Mouse (Mus musculus) midbrain, postnatal 0 days (tissue): ENCODE measurements at regions not wholly inside any gene's neighbourhood (a gene's known extent, or its start where the extent isn't known, plus 50 kb on each side); places are given as distances from the start of the nearest gene placed in this dataset.
"Not testable (repeated sequence)": the region's sequence is repeated elsewhere in the genome, so short reads cannot be mapped to it uniquely, and the experiment has no call there.

Experiments used
- ATAC-seq: fragments of 200-750 bp; cut with Nextera tagmentation; 2 replicates; pipeline ENCODE4 v1.8.0; 2017; ENCODE audit warnings: moderate number of reproducible peaks, mild to moderate bottlenecking, moderate TSS enrichment, moderate library complexity; ENCODE audit not compliant: low FRiP score
- DNase-seq: peaks from one replicate; pipeline ENCODE4 v3.0.0-alpha.2; 2015; ENCODE audit warnings: low spot score
- H3K27ac ChIP-seq: fragments of 300-500 bp; sonication (generic); 2 replicates; pipeline ENCODE4 v1.5.1; 2014; ENCODE audit warnings: low read depth, mild to moderate bottlenecking, low read length, mixed read lengths
- H3K27me3 ChIP-seq: fragments of 300-500 bp; sonication (generic); 2 replicates; pipeline ENCODE4 v1.6.1; 2014; ENCODE audit warnings: low read length, control low read depth, mixed read lengths; ENCODE audit not compliant: insufficient read depth
- H3K36me3 ChIP-seq: fragments of 300-500 bp; sonication (generic); 2 replicates; pipeline ENCODE4 v1.6.1; 2014; ENCODE audit warnings: low read length, control low read depth, mixed read lengths; ENCODE audit not compliant: insufficient read depth
- H3K4me1 ChIP-seq: fragments of 300-500 bp; sonication (generic); 2 replicates; pipeline ENCODE4 v1.6.1; 2014; ENCODE audit warnings: mild to moderate bottlenecking, control low read depth, antibody characterized with exemption, low read length, mixed read lengths; ENCODE audit not compliant: insufficient read depth
- H3K4me2 ChIP-seq: fragments of 300-500 bp; sonication (generic); 2 replicates; pipeline ENCODE4 v1.6.1; 2014; ENCODE audit warnings: low read depth, mild to moderate bottlenecking, low read length, mixed read lengths; ENCODE audit not compliant: poor library complexity, severe bottlenecking
- H3K4me3 ChIP-seq: fragments of 300-500 bp; sonication (generic); 2 replicates; pipeline ENCODE4 v1.5.1; 2014; ENCODE audit warnings: low read depth, mild to moderate bottlenecking, low read length, moderate library complexity
- H3K9ac ChIP-seq: fragments of 300-500 bp; sonication (generic); replicated peaks from 2 replicates; pipeline ENCODE4 v1.6.1; 2014; ENCODE audit warnings: mild to moderate bottlenecking, low read length, moderate library complexity, mixed read lengths; ENCODE audit not compliant: poor library complexity, severe bottlenecking
- H3K9me3 ChIP-seq: fragments of 300-500 bp; sonication (generic); 2 replicates; pipeline ENCODE4 v1.6.1; 2016; ENCODE audit warnings: low read length, control low read depth
- CTCF ChIP-seq: IDR thresholded peaks from 2 replicates; pipeline ENCODE4 v1.5.1; 2016; ENCODE audit warnings: antibody characterized with exemption, mild to moderate bottlenecking
- WGBS: fragments of 180-500 bp; shearing (Covaris S2); extraction: QIAGEN DNeasy Blood & Tissue Kit; methylation state at CpG from one replicate; pipeline ENCODE4 v1.1.7; 2014; 5-methylcytosine and 5-hydroxymethylcytosine counted together

- Histone ChIP-seq H3K4me3 (no peak overlapping the region), H3K27me3 (no peaks in the 10 kb centered on the region), H3K27ac (no peak overlapping the region), H3K9me3 (no peaks in the 10 kb centered on the region), H3K4me2 (no peak overlapping the region), H3K4me1 (no peaks in the 10 kb centered on the region), H3K9ac (no peak overlapping the region), H3K36me3 (no peaks in the 10 kb centered on the region)
- DNase-seq (no peak), ATAC-seq (no peak)
- TF ChIP-seq CTCF: no peak
- 86% methylated on average over 4 of the region's 4 CpGs for WGBS
These were observed 164.9 kb upstream of the Frmd6 start for GRCm38 (mm10) chr12:70660388-70660787.

DNA sequence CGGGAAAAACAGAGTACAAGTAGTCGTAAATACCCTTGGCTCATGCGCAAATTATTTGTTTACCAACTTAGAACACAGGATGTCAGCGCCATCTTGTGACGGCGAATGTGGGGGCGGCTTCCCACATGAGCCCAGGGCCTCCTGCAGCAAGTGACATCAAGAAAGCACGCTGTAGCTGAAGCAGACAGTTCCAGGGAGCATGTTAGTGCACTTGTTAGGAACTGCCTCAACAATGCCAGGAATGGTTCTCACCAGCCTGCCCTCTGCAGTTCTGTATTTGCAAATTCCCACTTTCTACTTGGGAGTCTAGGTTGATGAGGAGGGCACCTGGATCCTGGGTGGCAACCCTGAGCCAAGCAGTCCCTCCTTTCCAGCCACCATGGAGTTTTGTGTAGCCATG lies 157.2 kb upstream of the Frmd6 start:
- H3K4me2 ChIP-seq, H3K9ac ChIP-seq: not testable (repeated sequence)

GRCm38 (mm10) chr12:70672115-70672514 lies 153.2 kb upstream of the Frmd6 start:
- TF ChIP-seq CTCF: no peak
- 94% methylated on average over 7 of the region's 7 CpGs for WGBS

More for the DNA sequence above, 157.2 kb upstream of the Frmd6 start:
- not testable (repeated sequence) for H3K27ac ChIP-seq, DNase-seq, ATAC-seq, H3K4me1 ChIP-seq, H3K4me3 ChIP-seq, H3K36me3 ChIP-seq, H3K27me3 ChIP-seq, H3K9me3 ChIP-seq
- WGBS: 90% methylated on average over 5 of the region's 8 CpGs

DNA sequence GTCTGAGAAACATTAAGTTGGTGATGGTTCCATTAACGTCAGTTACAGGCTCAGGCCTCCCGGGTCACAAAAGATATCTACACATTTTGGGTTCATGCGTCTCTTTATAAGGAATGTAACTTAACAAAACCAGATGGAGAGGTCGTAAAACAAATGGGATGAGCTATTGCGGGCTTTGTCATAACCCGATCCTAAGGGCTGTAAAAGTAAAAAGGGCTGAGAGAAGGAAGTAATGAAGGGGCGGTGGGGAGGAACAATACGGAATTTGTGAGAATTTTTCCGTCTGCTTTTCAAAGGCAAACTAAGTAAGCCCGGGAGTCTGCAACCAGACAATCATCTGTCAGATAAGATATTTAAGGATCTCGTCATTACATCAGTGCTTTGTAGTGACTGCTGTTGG lies 152.1 kb upstream of the Frmd6 start:
- Histone ChIP-seq H3K36me3 (no peaks in the 10 kb centered on the region), H3K27me3 (no peaks in the 10 kb centered on the region), H3K4me3 (no peak overlapping the region), H3K27ac (no peak overlapping the region), H3K4me1 (peaks cover 3% of the 10 kb centered on the region; the same call in 1 of the 2 replicates), H3K9ac (no peak overlapping the region), H3K9me3 (no peaks in the 10 kb centered on the region), H3K4me2 (no peak overlapping the region)
- 73% methylated on average over 11 of the region's 11 CpGs for WGBS
- DNase-seq: no peak
- no peak for TF ChIP-seq CTCF
- no peak for ATAC-seq

More at GRCm38 (mm10) chr12:70672115-70672514, 153.2 kb upstream of the Frmd6 start:
- Histone ChIP-seq H3K9ac (no peak overlapping the region), H3K4me2 (no peak overlapping the region), H3K36me3 (no peaks in the 10 kb centered on the region), H3K4me3 (no peak overlapping the region), H3K27ac (no peak overlapping the region), H3K9me3 (no peaks in the 10 kb centered on the region), H3K27me3 (no peaks in the 10 kb centered on the region), H3K4me1 (peaks cover 3% of the 10 kb centered on the region; the same call in 1 of the 2 replicates)
- DNase-seq (no peak), ATAC-seq (no peak)

DNA sequence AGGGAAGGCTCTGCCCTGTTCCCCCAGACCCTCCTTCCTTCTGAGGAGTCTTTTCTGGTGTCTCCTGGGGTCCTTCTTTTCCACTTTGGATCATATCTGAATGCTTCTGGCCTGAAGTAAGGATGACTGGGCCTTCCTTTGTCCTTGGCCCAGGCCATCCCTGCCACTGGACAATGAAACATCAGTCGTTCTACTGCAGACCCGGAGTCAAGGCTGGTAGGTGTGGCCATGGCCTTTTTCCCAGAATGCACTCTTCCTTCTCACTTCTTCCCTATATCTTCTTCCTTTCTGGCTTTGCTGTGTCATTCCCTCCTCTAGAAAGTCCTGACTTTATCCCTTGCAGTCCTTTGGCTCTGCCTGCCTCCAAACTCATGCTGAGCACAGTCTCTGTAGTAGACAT lies 151.2 kb upstream of the Frmd6 start:
- H3K4me1 ChIP-seq: peaks cover 3% of the 10 kb centered on the region; the same call in 1 of the 2 replicates
- H3K4me3 ChIP-seq: no peak overlapping the region
- TF ChIP-seq CTCF: no peak
- H3K4me2 ChIP-seq: no peak overlapping the region
- WGBS: 84% methylated on average over 2 of the region's 2 CpGs
- H3K9me3 ChIP-seq: no peaks in the 10 kb centered on the region
- ATAC-seq (no peak), DNase-seq (no peak)
- H3K27ac ChIP-seq: no peak overlapping the region; the same call in 1 of the 2 replicates
- H3K36me3 ChIP-seq: no peaks in the 10 kb centered on the region
- H3K27me3 ChIP-seq: no peaks in the 10 kb centered on the region
- no peak overlapping the region for H3K9ac ChIP-seq

GRCm38 (mm10) chr12:70675846-70676245 lies 149.5 kb upstream of the Frmd6 start:
- Histone ChIP-seq H3K9me3 (no peaks in the 10 kb centered on the region), H3K9ac (no peak overlapping the region), H3K4me1 (peaks cover 3% of the 10 kb centered on the region; the same call in 1 of the 2 replicates), H3K4me3 (no peak overlapping the region), H3K27me3 (no peaks in the 10 kb centered on the region), H3K4me2 (no peak overlapping the region), H3K27ac (no peak overlapping the region), H3K36me3 (no peaks in the 10 kb centered on the region)
- TF ChIP-seq CTCF: no peak
- ATAC-seq (no peak), DNase-seq (no peak)
- WGBS: 57% methylated on average over 6 of the region's 6 CpGs
